Mouse (Mus musculus): ENCODE results near the gene Lysmd4.

Lysmd4 gene

DNA sequence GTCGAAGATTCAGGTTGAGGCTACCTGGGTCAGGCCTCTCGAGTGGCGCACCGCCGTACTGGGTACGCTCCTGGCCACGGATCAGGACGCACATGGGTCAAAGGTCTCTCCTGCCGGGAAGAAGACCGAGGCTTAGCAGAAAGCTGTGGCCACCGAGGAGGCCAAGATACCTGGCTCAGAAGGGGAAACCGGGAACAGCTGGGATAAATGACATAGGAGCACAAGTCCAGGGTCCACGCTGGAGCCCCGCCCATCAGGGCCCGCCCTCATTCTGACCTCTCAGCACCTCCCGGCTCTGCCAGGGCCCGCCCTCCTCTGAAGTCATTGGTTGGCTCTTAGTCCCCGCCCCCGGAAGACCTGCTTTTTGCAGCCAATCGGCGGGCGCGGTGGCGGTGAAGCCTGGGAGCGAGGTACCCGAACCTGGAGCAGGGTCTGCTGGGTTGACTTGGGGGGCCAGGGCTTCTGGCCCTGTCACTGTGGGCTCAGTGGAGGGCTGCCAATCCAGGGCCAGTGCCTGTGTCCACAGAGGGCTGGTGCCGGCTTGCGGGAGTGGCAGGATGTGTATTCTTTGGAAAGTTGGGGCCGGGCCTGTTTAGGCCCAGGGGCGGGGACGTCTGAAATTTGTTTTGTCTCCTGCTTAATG, at the start of gene Lysmd4:
TSS of gene Lysmd4 (plus strand) at position 325 of the 643 bp plus-strand sequence.
- peak; percentile 95 for DNase-seq (ENCODE audit: low spot score)

DNA sequence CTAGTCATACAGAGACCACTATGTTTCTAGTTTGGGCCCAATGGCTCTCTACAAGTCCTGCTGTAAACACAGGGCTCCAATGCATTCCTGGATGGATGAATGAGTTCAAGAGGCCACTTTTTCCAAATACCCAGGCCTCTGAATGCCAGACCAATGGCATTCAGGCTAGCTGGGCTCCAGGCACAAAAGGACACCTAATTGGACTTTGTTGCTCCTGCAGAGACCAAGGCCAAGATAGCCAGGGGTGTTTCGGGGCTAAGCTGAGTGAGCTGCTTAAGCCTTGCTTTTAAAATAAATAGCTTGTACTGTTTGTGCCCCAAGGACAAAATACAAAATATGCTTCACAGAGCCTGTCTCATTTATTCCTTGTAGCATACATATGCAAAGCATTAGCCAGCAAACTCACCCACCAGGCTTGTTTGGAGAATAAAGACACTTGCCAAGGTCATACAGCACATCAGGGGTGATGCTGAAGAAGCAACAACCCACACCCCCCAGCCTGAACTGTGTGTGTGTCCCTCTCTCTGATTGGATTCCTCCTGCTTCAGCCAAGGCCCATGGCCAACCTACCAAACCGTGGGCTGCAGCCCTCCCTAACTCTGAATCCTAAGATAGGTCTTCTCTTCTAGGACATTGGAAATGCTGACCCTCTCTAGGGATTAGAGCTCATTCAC, 48.7 kb upstream of the Lysmd4 start:
- DNase-seq (ENCODE audit: low spot score) = no peak

DNA sequence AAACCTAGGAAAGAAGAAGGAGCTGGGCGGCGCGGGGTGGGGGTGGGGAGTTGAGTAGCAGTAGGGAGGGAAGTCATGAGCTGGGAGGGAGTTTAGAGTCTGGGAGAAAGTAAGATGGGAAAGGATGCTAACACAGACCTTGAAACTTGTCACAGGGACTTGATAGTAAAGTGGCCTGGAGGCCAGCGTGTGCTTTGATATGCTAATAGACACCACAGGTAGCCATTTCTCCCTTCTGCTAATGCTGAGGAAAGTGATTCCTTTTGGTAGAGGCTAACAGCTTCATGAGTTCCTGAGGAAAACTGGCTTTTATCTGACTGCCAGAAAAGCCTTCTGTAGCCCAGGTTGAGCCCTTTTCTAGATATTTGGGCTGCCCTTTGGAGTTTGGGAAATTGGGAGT, 38.6 kb upstream of the Lysmd4 start:
- DNase-seq (ENCODE audit: low spot score) = no peak

DNA sequence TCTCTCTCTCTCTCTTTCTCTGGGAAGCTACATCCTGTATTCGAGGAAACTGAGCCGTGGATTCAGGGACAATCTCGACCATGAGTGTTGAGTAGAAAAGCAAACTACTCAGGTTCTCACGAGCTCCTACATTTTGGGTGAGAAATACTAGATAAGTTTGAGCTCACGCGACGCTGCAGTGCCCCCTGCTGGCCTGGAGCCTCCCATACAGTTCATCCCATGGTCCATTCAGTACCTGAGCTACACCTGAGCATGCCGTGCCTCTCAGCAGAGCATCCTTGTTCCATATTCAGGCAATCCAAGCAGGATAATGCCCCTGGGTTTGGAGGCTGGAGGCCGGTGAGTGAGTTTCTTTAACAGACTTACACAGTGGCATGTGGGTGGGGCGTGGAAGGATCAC, 22.9 kb upstream of the Lysmd4 start:
- DNase-seq (ENCODE audit: low spot score) = peak; percentile 61

DNA sequence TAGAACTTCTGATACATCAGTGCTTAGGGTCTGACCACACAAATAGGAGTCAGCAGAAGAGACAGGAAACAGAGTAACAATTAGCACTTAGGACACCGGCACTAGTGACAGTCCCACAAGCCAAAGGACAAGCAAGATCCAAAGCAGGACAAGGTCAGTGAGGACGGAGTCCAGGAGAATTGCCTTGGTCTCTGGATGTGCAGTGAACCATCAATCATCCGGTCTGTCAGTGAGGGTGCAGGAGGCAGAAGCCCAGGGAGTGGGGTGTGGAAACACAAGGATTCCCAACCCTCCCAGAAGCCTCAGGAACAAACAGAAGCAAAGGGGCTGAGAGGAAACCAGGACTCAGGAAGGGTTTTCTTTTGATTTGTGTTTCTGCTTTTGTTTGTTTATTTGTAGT, 18.7 kb upstream of the Lysmd4 start:
- no peak for DNase-seq (ENCODE audit: low spot score)

DNA sequence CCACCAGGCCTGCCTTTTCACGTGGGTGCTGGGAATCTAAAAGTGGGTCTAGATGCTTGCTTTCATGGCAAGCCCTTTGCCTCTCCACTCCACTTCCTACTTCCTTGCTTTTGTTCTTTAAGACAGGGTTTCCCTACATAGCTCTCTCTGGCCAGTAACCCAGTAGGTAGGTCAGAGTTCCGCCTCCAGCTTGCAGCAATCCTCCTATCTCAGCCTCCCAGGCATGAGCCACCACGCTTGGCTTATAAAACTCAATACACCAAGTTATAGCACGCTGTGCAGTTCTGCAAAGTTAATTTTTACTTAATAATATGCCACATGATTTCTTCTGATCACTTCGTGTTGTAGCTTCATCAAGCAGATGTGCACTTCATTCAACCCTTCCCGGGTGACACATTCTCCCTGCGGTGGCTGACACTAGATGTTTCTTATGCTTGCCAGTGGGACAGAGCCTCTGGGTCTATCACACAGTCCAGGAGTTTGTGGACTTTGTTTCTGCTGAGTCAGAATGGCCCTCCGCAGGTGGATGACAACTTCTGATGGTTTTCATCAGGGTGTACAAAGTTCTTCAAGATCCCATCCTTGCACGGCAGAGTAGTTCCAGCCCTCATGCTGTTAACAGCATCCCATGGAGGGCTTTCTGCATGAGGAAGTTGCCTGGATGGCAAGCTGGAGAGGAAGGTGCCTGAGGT, 16.5 kb upstream of the Lysmd4 start:
- no peak for DNase-seq (ENCODE audit: low spot score)

DNA sequence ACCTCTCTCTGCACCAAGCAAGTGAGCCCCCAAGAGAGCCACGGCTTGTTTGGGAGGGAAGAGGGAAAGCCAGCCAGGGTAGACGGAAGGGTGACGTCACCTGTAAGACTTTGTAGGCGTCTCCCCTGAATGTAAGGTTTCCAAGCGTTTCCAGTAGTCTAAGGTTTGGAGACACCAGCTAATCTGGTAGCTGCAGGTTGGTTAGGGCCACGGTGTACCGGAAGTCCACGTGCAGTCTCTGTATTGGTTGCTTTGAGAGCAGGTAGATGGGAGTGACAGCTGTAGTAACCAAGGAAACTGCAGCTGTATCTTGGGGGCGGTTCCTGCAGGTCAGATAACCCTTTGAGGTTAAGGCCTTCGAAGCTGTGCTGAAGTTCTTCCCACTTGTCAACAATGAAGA, 15.8 kb upstream of the Lysmd4 start:
- no peak for DNase-seq (ENCODE audit: low spot score)

DNA sequence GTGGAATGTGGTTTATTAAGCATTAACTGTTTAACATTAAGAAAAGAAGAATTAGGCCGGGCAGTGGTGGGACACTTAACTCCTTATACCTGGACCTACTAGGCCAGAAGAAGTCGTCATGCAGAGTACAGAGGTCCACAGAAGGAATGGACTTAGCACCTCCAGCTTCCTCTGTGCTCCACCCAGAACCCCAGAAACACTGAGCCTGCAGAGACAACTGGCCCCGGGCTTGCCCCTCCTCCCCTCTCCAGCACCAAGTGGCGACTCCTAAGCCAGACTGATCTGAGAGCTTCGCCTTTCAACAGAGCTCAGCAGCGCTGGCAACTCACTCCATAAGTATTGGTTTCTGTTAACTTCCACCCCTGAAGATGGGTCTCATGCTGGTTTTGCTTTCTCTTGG, 14.6 kb upstream of the Lysmd4 start:
- no peak for DNase-seq (ENCODE audit: low spot score)

DNA sequence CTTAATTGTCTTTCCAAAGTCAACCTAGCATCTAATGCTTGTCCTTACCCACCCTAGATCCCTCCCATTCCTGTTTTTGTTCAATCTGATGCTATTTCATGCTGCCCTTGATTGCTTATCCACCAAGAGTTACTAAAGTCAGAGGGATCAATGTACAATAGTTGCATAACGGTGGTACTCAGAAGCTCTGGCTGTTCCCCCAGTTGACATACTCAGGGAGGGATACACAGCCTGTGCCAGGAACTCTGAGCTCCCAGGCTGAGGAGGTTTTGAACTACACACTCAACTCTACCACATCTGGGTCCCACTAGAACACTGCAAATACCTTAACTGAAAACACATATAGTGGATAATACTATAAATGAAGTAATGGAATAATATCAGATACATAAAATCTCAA, 14.0 kb upstream of the Lysmd4 start:
- DNase-seq (ENCODE audit: low spot score) = no peak

DNA sequence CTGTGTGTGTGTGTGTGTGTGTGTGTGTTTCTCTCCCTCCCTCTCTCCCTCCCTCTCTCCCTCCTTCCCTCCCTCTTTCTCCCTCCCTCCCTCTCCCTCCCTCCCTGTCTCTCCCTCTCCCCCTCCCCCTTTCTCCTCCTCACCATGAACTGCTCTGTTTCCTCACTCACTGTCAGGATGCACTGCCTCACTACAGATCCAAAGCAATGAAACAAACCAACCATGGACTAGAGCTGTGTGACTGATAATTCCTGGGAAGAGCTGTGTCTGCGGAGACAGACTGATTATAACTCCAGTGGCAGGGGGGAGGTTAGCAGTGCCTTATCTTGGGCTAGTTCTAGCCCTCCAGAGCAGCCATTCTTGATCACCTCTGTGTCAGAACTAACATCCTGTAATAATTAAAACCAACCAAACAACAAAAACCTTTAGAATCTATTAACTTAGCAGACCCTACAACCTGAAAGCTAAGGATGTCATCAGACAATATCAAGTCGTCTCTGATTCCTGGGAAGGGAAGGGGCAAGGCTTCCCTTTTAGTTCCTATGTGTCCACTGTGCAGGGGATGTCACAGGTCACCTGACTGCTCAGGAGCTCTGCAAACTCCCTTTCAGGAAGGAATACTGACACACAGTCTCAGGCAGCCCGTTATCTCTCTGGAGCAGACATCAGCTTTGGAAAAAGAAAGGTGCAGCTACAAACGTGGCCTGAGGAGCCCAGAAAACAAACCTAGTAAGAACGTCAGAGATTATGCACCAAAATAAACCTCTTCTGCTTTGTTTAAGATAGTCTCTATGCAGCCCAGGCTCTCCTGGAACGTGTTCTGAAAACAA, 12.1 kb upstream of the Lysmd4 start:
- no peak for DNase-seq (ENCODE audit: low spot score)

DNA sequence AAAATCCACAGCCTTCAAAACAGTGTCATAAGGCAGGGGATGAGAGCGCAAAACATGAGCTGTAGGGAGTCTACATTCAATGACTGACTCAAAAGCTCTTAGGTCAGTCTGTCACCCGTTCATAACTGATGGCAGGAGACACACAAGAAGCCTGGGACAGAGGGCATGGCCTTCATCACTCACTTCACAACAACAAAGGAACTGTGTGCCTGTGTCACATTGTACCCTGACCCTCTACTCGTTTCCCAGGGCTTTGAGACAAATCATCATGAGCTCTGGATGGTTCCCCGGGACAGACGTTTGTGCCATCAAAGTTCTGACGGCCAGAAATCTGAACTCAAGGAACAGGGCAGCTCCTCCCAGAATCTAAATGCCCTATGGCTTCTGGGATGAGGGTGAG, 11.0 kb upstream of the Lysmd4 start:
- DNase-seq (ENCODE audit: low spot score) = no peak

DNA sequence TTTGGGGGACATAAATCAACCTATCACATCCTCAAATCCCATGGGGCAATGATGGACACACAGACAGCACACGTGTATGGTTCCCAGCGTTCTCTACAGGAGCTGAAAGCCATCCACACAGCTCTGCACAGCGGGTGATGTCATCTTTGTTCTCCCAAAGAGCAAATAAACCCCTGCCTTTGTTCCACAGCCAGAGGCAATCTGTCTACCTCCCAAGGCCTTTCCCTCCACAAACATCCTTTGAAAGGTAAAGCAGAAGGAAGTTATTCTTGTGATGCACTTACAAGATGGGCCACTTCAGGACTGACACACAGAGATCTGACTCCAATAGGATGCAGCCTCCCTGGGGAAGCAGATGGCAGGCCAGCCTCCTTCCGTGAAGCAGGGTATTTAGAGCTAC, 10.4 kb upstream of the Lysmd4 start:
- no peak for DNase-seq (ENCODE audit: low spot score)

DNA sequence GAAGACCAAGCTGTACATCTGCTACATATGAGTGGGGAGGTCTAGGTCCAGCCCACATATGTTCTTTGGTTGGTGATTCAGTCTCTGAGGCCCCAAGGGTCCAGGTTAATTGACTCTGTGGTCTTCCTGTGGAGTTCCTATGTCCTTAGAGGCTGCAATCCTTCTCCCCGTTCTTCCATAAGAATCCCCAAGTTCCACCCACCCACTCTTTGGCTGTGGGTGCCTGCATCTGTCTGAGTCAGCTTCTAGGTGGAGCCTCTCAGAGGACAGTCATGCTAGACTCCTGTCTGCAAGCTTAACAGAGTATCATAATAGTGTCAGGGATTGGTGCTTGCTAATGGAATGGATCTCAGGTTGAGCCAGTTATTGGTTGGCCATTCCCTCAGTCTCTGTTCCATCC, 8.8 kb upstream of the Lysmd4 start:
- DNase-seq (ENCODE audit: low spot score) = no peak

DNA sequence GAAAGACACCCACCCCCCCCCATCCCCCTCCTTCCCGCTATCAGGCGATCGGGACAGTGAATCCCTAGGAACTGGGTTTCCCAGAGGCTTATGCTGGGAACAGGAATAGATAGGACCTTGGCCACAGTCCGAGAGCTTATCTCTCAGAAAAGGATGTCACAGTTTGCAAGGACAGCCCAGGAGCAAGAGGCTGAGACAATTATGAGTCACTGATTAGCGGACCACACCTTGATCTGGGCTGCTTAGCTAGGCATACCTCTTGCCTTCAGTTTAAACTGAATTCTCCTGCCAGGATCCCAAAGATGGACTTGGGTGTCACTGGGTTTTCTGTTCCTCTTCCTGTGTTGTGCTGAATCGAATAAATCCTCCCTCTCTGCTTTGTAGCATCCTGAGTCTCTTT, 6.0 kb upstream of the Lysmd4 start:
- DNase-seq (ENCODE audit: low spot score) = no peak

DNA sequence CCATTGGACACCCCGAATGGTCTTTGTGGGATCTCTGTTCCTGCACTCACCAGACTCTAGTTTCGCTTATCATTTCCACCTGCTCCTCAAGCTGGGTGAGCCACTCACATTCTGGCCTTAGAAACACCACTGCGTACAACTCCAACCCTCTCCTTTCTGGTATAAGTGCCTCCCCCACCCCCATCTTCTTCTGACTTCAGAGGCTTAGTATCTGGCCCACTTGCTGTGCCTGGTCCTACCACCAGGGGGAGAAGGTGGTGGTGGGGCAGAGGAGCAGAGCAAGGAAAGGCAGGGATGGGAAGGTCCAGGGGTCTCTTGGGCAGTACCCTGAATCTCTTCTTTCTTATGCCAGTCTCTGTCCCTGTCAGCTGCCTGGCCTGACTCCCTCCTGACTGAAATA, 5.3 kb upstream of the Lysmd4 start:
- DNase-seq (ENCODE audit: low spot score) = peak; percentile 64

DNA sequence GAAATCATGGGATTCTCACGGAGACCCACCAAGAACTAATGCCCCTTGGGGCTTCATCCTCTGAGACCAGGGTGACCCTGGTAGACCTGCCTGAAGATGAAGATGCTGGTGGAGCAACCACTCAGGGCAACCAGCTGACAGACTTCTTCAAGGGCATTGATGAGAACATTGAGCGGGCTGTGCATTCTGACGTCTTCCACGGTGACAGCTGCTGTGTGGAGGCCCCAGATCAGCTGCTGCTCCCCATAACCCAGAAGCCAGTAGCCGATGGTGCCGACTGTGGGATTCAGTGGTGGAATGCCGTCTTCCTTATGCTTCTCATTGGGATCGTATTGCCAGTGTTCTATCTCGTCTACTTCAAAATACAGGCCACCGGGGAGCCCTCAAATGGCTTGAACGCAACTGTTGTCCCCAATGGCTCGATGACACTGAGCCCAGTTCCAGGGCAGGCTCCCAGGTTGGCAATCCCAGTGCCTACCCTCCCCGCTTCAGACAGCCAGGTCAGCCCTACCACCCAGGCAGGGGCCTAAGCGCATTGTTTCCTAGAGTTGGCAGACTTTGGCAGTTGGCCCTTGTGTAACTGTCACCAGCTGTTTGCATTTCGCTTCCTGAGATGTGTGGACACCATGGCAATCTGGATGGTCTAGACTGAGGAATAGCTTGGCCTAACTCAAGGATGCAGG, 3.7 kb downstream of the Lysmd4 start:
- no peak for DNase-seq (ENCODE audit: low spot score)

DNA sequence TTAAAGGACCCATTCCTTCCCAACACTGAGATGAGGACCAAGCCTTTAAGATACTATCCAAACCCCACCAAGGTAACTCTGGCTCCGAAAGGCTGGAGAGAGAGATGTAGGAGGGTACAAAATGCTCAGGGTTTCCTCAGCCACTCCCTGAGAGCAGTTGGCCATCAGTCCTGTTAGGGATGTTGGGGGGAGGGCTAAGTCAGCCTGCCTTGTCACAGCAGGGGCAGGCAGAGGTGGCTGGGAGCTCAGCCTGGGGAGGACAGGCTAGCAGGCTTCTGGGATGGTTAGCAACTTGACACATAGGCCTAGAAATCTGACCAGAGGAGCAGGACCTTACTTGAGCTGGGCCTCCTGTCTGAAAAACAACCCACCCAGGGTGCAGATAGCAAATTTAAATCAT, 5.2 kb downstream of the Lysmd4 start:
- no peak for DNase-seq (ENCODE audit: low spot score)

DNA sequence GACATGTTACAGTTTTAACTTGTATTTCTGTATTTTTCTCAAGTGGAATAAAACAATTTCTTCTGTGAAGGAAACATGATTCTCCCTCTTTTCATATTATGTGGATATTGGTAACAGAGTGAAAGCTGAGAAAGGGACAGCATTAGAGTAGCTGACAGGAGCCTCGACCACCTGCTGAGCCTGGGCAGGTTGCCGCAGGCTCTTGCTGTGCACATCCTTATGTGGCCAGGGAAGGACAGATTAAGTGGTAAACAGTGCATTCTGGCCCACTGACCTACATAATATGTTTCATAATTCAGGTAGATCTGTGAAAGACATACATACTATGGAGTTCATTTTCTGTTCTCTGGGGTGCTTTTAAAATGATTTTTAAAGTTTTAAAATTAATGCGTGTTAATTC, 6.0 kb downstream of the Lysmd4 start:
- no peak for DNase-seq (ENCODE audit: low spot score)

DNA sequence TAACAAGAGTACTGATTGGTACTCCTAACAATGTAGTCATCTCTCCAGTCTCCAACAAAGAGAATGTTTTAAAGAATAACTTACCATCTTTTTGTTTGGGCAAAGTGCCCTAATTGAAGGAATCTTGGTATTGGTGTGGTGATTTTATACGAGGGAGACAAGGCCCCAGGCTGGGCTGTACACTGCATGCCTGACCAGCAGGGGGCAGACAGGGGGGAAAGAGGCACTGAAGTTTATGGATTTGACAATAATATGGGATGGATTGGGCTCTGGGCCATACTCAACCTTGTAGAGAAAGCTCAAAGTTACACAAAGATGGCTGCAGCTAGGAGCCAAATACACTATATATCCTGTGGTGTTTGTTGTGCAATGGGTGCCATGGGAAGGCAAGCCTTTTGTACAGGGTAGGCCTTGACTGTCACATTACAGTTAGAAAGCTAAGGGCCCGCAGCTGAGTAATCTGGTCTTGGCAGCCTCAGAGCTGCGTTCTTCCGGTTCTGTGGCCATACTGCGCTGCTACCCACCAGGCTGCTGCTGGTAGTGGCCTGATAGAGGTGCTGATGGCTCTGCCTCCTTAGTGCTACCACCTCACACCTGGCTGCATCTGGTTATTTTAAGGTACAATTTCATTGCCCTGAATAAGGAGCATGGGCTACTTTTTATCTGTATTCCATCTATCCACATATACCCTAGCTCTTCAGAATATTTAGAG, 6.7 kb downstream of the Lysmd4 start:
- no peak for DNase-seq (ENCODE audit: low spot score)

DNA sequence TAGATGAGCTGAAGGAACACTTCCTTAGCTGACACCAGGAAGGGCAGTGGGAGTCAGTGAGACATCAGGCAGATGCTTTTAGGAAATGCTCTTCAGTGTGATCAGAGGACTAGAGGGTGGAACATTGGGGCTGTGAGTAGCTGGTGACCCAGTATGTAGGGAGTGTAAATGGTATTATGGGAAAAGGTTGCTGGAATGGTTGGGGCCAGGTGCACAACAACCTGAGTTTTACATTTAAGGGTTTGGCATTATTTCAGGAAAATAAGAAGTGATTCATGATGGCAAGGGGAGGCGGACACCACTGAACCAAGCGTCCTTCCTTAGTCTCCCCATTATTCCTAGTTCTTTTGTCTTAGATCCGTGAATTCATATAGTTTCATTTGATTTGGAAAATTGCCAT, 7.4 kb downstream of the Lysmd4 start:
- no peak for DNase-seq (ENCODE audit: low spot score)

DNA sequence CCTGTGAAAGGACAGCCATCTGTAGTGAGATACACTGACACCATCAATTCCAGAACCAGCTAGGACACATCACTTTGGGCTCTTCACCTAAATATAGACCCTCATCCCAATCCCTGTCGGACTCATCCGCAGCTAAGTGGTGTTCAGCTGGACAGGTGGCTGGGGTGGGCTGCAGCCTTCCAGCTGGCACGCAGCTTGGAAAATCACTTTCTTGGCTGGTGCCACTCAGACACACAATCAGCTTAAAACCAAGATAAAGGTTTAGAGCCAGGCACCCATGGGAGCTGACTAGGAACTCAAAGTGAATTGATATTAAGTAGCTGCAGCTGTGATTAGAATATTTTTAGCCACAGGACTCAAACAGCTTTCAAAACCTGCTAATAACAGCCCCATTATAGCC, 7.9 kb downstream of the Lysmd4 start:
- DNase-seq (ENCODE audit: low spot score) = no peak

All from ovary, postnatal 14 days (tissue).